Mouse (Mus musculus): Measurements from ENCODE around the gene Dennd1a. TPM values are rescaled to one million over a fixed set of nuclear protein-coding genes. Genes with fewer than 3 reads are reported as not detected.
A peak's percentile ranks its signal among the peaks of the same experiment; 100 is the strongest.

The Dennd1a gene
- 7.9 and 10.2 TPM in 2 replicates for polyA plus RNA-seq (2015; fragmentation: Nextera tagmentation; extraction: Ambion mirVana)

- peak within 1 kb of the TSS; percentile 97 for H3K4me3 ChIP-seq (replicated peaks; ENCODE audit: low read length)
- H3K4me1 ChIP-seq (ENCODE audit: control insufficient read depth, insufficient read depth, low read length): peaks cover 6% of the 10 kb centered on the region
- peak within 1 kb of the TSS; percentile 90 for H3K27ac ChIP-seq (ENCODE audit: low read length)
- peak; percentile 96 for ATAC-seq (ENCODE audit: insufficient read depth, low FRiP score)
- H3K36me3 ChIP-seq (ENCODE audit: control insufficient read depth, insufficient read depth, low read length): no peaks in the 10 kb centered on the region
- WGBS: under 1% methylated on average over 75 of the region's 81 CpGs
- no peaks in the 10 kb centered on the region for H3K27me3 ChIP-seq (ENCODE audit: control insufficient read depth, insufficient read depth, low read length)
- H3K4me2 ChIP-seq (ENCODE audit: low read depth, low read length): peak within 1 kb of the TSS; percentile 78
- no peaks in the 10 kb centered on the region for H3K9me3 ChIP-seq (replicated peaks; ENCODE audit: control insufficient read depth, low read length)
- peak within 1 kb of the TSS; percentile 95 for H3K9ac ChIP-seq (ENCODE audit: low read length)
Measured at GRCm38 (mm10) chr2:38286733-38287551, at the start of gene Dennd1a. TSS of gene Dennd1a (minus strand) at chr2:38287390.

GRCm38 (mm10) chr2:38336606-38337005, 49.4 kb upstream of the Dennd1a start:
- ATAC-seq (ENCODE audit: insufficient read depth, low FRiP score): no peak
- Histone ChIP-seq H3K9ac (ENCODE audit: low read length) (no peak overlapping the region), H3K9me3 (replicated peaks; ENCODE audit: control insufficient read depth, low read length) (no peaks in the 10 kb centered on the region), H3K27ac (ENCODE audit: low read length) (no peak overlapping the region), H3K36me3 (ENCODE audit: control insufficient read depth, insufficient read depth, low read length) (no peaks in the 10 kb centered on the region), H3K4me1 (ENCODE audit: control insufficient read depth, insufficient read depth, low read length) (peaks cover 9% of the 10 kb centered on the region), H3K4me2 (ENCODE audit: low read depth, low read length) (no peak overlapping the region), H3K4me3 (replicated peaks; ENCODE audit: low read length) (no peak overlapping the region), H3K27me3 (ENCODE audit: control insufficient read depth, insufficient read depth, low read length) (peaks cover 88% of the 10 kb centered on the region)
- 3% methylated on average over 17 of the region's 17 CpGs for WGBS

- no peaks in the 10 kb centered on the region for H3K4me1 ChIP-seq (ENCODE audit: control insufficient read depth, insufficient read depth, low read length)
- H3K4me2 ChIP-seq (ENCODE audit: low read depth, low read length): no peak overlapping the region
- 40% methylated on average over 7 of the region's 7 CpGs for WGBS
- no peak overlapping the region for H3K27ac ChIP-seq (ENCODE audit: low read length)
- H3K9me3 ChIP-seq (replicated peaks; ENCODE audit: control insufficient read depth, low read length): no peaks in the 10 kb centered on the region
- H3K9ac ChIP-seq (ENCODE audit: low read length): no peak overlapping the region
- H3K4me3 ChIP-seq (replicated peaks; ENCODE audit: low read length): no peak overlapping the region
- H3K27me3 ChIP-seq (ENCODE audit: control insufficient read depth, insufficient read depth, low read length): peaks cover 59% of the 10 kb centered on the region
- no peaks in the 10 kb centered on the region for H3K36me3 ChIP-seq (ENCODE audit: control insufficient read depth, insufficient read depth, low read length)
- ATAC-seq (ENCODE audit: insufficient read depth, low FRiP score): no peak
Measured at GRCm38 (mm10) chr2:38333586-38334119, 46.5 kb upstream of the Dennd1a start.

- H3K4me1 ChIP-seq (ENCODE audit: control insufficient read depth, insufficient read depth, low read length): no peaks in the 10 kb centered on the region
- WGBS: 41% methylated on average over 1 of the region's 1 CpGs
- no peak for ATAC-seq (ENCODE audit: insufficient read depth, low FRiP score)
- H3K27me3 ChIP-seq (ENCODE audit: control insufficient read depth, insufficient read depth, low read length): 0 out of 2 replicates have a peak, but pooled peaks cover under 1% of the 10 kb centered on the region
- H3K9me3 ChIP-seq (replicated peaks; ENCODE audit: control insufficient read depth, low read length): no peaks in the 10 kb centered on the region
- no peak overlapping the region for H3K4me2 ChIP-seq (ENCODE audit: low read depth, low read length)
- no peaks in the 10 kb centered on the region for H3K36me3 ChIP-seq (ENCODE audit: control insufficient read depth, insufficient read depth, low read length)
- H3K9ac ChIP-seq (ENCODE audit: low read length): no peak overlapping the region
- no peak overlapping the region for H3K27ac ChIP-seq (ENCODE audit: low read length)
- no peak overlapping the region for H3K4me3 ChIP-seq (replicated peaks; ENCODE audit: low read length)
Measured at GRCm38 (mm10) chr2:38326671-38327070, 39.5 kb upstream of the Dennd1a start.

- WGBS: 38% methylated on average over 8 of the region's 8 CpGs
- no peak for ATAC-seq (ENCODE audit: insufficient read depth, low FRiP score)
Measured at GRCm38 (mm10) chr2:38323380-38323779, 36.2 kb upstream of the Dennd1a start.

GRCm38 (mm10) chr2:38320911-38321310, 33.7 kb upstream of the Dennd1a start:
- H3K9ac ChIP-seq (ENCODE audit: low read length): no peak overlapping the region
- H3K4me2 ChIP-seq (ENCODE audit: low read depth, low read length): no peak overlapping the region
- no peaks in the 10 kb centered on the region for H3K4me1 ChIP-seq (ENCODE audit: control insufficient read depth, insufficient read depth, low read length)
- 56% methylated on average over 4 of the region's 4 CpGs for WGBS
- no peak overlapping the region for H3K4me3 ChIP-seq (replicated peaks; ENCODE audit: low read length)
- H3K36me3 ChIP-seq (ENCODE audit: control insufficient read depth, insufficient read depth, low read length): no peaks in the 10 kb centered on the region
- H3K27me3 ChIP-seq (ENCODE audit: control insufficient read depth, insufficient read depth, low read length): no peaks in the 10 kb centered on the region
- H3K9me3 ChIP-seq (replicated peaks; ENCODE audit: control insufficient read depth, low read length): no peaks in the 10 kb centered on the region
- H3K27ac ChIP-seq (ENCODE audit: low read length): no peak overlapping the region
- ATAC-seq (ENCODE audit: insufficient read depth, low FRiP score): no peak

More at GRCm38 (mm10) chr2:38323380-38323779, 36.2 kb upstream of the Dennd1a start:
- Histone ChIP-seq H3K36me3 (ENCODE audit: control insufficient read depth, insufficient read depth, low read length) (no peaks in the 10 kb centered on the region), H3K4me3 (replicated peaks; ENCODE audit: low read length) (no peak overlapping the region), H3K9ac (ENCODE audit: low read length) (no peak overlapping the region), H3K4me1 (ENCODE audit: control insufficient read depth, insufficient read depth, low read length) (no peaks in the 10 kb centered on the region), H3K4me2 (ENCODE audit: low read depth, low read length) (no peak overlapping the region), H3K9me3 (replicated peaks; ENCODE audit: control insufficient read depth, low read length) (no peaks in the 10 kb centered on the region), H3K27ac (ENCODE audit: low read length) (no peak overlapping the region), H3K27me3 (ENCODE audit: control insufficient read depth, insufficient read depth, low read length) (no peaks in the 10 kb centered on the region)

GRCm38 (mm10) chr2:38319086-38319485, 31.9 kb upstream of the Dennd1a start:
- 77% methylated on average over 11 of the region's 11 CpGs for WGBS
- Histone ChIP-seq H3K4me3 (replicated peaks; ENCODE audit: low read length) (no peak overlapping the region), H3K36me3 (ENCODE audit: control insufficient read depth, insufficient read depth, low read length) (no peaks in the 10 kb centered on the region), H3K4me2 (ENCODE audit: low read depth, low read length) (no peak overlapping the region), H3K9ac (ENCODE audit: low read length) (no peak overlapping the region), H3K27ac (ENCODE audit: low read length) (no peak overlapping the region), H3K9me3 (replicated peaks; ENCODE audit: control insufficient read depth, low read length) (no peaks in the 10 kb centered on the region), H3K27me3 (ENCODE audit: control insufficient read depth, insufficient read depth, low read length) (no peaks in the 10 kb centered on the region), H3K4me1 (ENCODE audit: control insufficient read depth, insufficient read depth, low read length) (no peaks in the 10 kb centered on the region)
- no peak for ATAC-seq (ENCODE audit: insufficient read depth, low FRiP score)

- no peaks in the 10 kb centered on the region for H3K9me3 ChIP-seq (replicated peaks; ENCODE audit: control insufficient read depth, low read length)
- no peak for ATAC-seq (ENCODE audit: insufficient read depth, low FRiP score)
- H3K36me3 ChIP-seq (ENCODE audit: control insufficient read depth, insufficient read depth, low read length): no peaks in the 10 kb centered on the region
- 0 out of 2 replicates have a peak, but pooled peaks cover 4% of the 10 kb centered on the region for H3K27me3 ChIP-seq (ENCODE audit: control insufficient read depth, insufficient read depth, low read length)
- no peaks in the 10 kb centered on the region for H3K4me1 ChIP-seq (ENCODE audit: control insufficient read depth, insufficient read depth, low read length)
- H3K4me2 ChIP-seq (ENCODE audit: low read depth, low read length): no peak overlapping the region
- no peak overlapping the region for H3K27ac ChIP-seq (ENCODE audit: low read length)
- H3K4me3 ChIP-seq (replicated peaks; ENCODE audit: low read length): no peak overlapping the region
- 45% methylated on average over 3 of the region's 3 CpGs for WGBS
- no peak overlapping the region for H3K9ac ChIP-seq (ENCODE audit: low read length)
Measured at GRCm38 (mm10) chr2:38313399-38313798, 26.2 kb upstream of the Dennd1a start.

- no peak overlapping the region for H3K9ac ChIP-seq (ENCODE audit: low read length)
- no peaks in the 10 kb centered on the region for H3K9me3 ChIP-seq (replicated peaks; ENCODE audit: control insufficient read depth, low read length)
- H3K4me1 ChIP-seq (ENCODE audit: control insufficient read depth, insufficient read depth, low read length): no peaks in the 10 kb centered on the region
- H3K4me3 ChIP-seq (replicated peaks; ENCODE audit: low read length): no peak overlapping the region
- ATAC-seq (ENCODE audit: insufficient read depth, low FRiP score): no peak
- WGBS: 36% methylated on average over 3 of the region's 3 CpGs
- H3K27ac ChIP-seq (ENCODE audit: low read length): no peak overlapping the region
- H3K4me2 ChIP-seq (ENCODE audit: low read depth, low read length): no peak overlapping the region
- H3K36me3 ChIP-seq (ENCODE audit: control insufficient read depth, insufficient read depth, low read length): no peaks in the 10 kb centered on the region
- H3K27me3 ChIP-seq (ENCODE audit: control insufficient read depth, insufficient read depth, low read length): 0 out of 2 replicates have a peak, but pooled peaks cover 4% of the 10 kb centered on the region
Measured at GRCm38 (mm10) chr2:38312921-38313320, 25.7 kb upstream of the Dennd1a start.
